Mouse (Mus musculus): ENCODE data around the gene E2f4. TPM values are rescaled to one million over a fixed set of nuclear protein-coding genes. Genes with fewer than 3 reads are reported as not detected.
A peak's percentile ranks its signal among the peaks of the same experiment; 100 is the strongest.

The E2f4 gene
- 10 to 100 TPM; 50.5 to 55.7 TPM for total RNA-seq (2021)
- long read RNA-seq, experiment 1, transcript E2f4-201 (10 exons, 1,993 nt) = major isoform, 75 of 92 reads
- long read RNA-seq, experiment 1, partial matches to known transcripts = 7 of 92 reads
- long read RNA-seq, experiment 1, other reads (novel, unspliced or antisense) = 10 of 92 reads
- long read RNA-seq, experiment 2, transcript E2f4-201 (10 exons, 1,993 nt) = major isoform, 97 of 126 reads
- long read RNA-seq, experiment 2, partial matches to known transcripts = 18 of 126 reads
- long read RNA-seq, experiment 2, other reads (novel, unspliced or antisense) = 10 of 126 reads

DNA sequence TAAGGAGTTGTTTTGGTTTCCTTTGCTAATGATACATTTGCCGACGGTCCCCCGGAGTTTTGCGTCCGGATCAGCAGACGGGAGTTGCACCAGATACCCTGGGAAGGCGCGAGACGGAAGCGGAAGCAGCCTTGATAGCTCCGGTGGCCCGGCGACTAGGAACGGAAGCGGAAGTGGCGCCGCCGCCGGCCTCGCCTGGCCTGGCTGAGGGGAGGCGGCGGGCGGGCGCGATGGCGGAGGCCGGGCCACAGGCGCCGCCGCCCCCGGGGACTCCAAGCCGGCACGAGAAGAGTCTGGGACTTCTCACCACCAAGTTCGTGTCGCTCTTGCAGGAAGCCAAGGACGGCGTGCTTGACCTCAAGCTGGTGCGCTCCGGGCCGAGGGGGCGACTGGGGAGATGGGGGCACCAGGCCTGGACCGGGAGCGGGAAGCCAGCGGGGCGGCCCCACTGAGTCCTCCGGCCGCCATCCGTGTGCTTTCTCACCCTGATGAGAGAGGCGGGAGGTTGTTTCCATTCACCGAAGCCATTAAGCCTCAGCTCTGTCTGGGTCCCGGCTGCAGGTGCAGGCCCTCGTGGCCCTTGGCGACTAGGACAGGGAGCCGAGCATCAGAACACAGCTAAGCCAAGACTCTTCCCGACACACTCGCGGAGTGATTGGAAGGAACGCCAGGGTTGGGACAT is at the start of gene E2f4:
E2f4 (plus strand) TSS at position 153 of the 682 bp plus-strand sequence.
- DNase-seq (ENCODE audit: low spot score in 2 of 2) = peak; percentile 85 to 88

DNA sequence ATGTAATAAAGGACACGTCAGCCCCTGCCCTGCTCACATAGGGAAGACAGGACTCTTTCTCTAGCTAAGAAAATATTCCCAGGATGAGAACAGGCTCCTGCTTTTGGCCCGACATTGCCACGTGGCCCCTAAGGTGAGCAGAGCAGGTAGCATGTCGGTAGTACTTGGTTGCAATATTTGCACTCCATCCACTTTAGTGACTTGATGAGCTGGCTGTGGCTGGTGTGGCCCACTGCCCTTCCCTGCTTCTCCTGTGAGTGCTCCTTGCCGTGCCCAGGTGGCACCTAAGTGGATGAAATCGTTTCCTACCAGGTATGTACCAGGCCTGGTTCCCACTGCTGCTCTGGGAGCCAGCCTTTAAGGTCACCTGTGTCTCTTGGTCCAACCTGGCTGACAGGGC is 45.5 kb upstream of the E2f4 start:
- no peak for DNase-seq (ENCODE audit: low spot score in 2 of 2)

DNA sequence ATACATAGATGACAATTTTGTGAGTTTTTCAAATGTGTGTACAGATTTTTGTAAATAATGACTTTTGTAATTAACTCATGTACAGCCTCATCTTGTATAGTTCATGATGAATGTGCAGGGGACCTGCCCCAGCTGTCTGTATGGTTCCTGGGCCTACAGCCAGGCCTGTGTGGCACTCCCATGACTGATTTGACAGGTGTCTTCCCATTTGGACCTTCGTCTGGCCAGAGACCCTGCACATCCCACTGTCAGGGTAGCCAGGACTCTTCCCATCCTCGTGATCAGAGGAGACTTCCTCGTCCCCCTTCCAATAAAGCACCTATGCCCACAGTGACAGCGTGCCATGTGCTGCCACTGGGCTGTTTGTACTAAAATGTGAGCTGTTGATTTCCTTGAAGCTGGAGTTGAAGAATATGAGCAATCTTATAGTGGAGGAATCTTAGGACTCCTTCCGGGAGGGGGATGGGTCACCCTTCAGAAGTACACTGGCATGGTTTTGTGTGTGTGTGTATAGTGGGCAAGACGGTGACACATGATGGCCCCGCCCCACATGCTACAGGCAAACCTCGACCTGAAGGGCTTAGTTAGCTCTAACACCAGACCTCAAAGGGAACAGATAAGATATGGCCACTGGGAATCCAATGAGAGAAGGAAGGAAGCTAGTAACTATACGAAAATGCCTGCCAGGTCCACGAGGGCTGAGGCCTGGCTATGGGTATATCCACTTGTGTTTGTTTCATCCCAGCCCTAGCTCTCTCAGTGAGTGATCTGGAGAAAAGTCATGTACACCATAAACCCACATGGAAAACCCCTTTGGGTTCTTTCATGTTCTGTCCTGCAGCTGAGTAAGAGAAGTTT is 44.6 kb upstream of the E2f4 start:
- DNase-seq (ENCODE audit: low spot score in 2 of 2) = no peak

DNA sequence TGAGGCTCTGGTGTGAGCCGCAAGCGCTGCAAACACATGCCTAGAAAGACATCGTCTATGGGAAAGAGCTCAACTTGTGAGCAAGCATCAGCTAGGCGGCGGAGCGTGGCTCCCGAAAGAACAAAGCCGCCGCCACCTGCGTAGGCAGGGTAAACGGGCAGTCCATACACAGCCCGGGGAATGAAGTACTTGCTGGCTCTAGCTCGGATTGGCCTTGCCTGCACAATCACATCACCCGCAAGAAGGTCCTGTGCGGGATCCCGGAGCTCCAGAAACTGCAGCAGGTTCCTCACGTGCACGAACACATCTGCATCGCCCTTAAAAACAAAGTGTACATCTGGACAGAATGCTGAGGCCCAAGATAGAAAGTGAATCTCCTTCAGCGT is 43.7 kb upstream of the E2f4 start:
- DNase-seq (ENCODE audit: low spot score in 2 of 2) = no peak

DNA sequence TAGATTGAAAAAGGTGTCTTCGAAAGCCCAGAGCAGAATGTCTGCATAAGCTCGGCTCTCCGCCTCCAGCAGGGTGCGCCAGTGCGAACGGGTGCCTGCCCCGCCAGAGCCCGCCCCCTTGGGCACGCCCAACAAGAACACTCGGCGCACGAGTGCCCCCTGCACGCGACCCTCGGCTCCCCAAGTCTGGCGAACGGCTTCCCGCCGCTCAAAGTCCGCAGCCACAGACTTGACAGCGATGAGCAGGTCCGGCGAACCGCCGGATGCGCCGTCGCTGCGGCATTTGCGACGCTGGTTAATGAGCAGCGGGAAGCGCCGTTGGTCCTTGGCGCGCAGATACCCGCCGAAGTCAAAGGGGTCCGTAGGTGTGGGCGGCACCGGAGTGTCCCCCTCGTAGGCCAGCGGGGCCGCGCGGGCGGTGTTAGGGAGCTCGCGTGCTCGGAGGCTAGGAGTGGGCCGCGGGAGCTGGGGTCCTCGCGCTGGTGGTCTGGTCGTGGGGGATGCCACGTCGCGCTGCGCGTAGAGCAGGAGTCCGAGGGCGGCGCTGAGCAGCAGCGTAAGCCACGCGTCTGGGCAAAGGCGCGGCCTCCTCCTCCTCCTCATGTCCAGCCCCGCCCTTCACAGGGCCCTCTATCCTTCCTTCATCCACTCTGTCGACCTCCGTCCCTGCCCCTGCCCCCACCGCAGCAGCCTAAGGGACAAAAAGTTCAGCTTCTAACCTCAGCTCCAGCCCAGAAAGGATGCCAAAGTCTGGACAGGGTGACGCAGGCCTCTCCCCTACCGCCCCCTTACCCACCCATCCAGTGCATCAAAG is 43.1 kb upstream of the E2f4 start:
- peak; percentile 79 to 80 for DNase-seq (ENCODE audit: low spot score in 2 of 2)

DNA sequence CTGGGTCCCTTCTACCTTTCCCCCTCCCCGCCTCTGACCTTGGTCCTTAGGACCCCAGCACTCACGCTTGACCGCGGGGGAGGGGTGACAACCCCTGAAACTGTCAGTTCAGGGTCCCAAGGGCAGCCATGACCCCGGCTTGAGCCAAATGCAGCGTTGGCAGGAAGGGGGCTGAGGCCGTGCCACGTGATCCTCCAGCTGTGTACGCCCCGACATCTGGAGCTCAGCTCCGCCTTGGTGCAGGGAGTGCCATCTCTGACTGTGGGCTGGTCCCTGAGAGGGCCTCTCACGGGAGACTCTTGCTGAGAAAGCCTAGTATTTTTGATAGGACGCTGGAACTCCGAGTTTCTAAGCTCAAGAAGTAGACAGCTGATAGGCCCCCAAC is 42.5 kb upstream of the E2f4 start, which contains the start of gene B3gnt9:
B3gnt9 (minus strand) TSS at position 188 of the 385 bp plus-strand sequence.
- DNase-seq (ENCODE audit: low spot score in 2 of 2) = no peak

DNA sequence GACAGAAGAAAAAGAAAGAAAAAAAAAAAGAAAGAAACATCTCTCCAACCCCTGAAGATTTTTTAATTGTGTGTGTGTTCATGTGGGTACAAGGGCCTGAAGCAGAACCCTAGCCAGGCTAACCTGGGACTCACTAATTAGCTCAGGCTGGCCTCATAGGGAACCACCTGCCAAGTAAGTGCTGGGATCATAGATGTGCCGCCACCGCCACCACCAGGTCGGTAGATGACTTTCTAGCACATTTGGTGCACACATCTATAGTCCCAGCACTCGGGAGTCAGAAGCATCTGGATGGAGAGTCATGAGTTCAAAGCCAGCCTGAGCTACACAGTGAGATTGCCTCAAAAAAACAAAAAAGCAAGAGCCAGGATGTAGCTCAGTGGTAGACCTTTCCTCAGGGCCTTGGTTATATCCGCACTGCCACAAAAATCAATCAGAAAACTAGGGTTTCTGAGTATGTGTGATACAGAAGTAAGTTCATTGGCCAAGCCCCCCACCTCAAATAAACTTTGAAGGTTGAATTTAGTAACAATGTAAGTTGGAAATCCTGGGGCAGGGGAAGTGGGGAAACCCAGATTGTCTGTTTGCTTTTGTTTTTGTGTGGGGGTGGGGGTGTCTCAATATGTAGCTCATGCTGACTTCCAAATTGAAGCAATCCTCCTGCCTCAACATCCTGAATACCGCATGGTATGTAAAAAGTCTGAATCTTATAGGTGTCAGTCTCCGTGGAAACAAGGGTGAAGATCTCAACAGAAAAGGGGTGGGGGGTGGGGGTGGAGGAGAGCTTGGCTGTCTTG is 39.9 kb upstream of the E2f4 start:
- no peak for DNase-seq (ENCODE audit: low spot score in 2 of 2)

DNA sequence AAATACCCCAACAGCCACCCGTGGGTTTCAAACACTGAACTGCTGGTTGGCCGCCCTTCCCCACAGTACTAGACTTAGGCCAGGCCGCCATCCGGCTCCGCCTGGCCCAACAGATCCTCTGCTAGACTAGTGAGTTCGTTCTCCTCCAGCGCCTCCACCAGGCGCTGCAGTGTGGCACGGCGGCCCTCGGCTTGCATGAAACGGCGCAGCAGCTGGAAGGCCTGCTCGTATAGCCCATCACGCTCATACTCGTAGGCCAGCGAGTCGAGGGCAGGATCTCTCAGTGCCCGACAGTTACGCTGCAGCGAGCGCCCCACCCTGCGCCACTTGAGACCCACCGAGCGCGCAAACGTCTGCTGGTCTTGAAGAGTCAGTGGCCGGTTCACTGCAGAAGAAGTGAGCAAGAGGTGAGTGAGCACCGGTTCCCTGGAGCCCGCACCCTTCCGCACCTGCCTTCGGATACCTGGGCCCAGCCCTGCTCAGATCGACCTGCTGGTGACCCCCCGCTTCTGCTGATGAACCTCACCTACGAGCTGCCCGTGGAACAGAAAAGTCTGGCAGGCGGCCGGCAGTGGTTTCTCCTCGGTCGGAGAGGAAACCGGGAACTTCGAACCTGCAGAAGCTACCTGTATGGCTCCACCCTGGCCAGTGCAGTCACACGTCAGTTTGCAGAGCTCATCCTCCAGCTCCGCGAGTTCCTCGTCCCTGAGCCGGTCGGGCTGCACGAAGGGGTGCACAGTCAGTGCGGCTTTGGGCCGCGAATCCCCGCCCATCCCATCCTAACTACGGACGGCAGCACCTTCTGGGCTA is 38.3 kb upstream of the E2f4 start:
- DNase-seq (ENCODE audit: low spot score in 2 of 2) = no peak

DNA sequence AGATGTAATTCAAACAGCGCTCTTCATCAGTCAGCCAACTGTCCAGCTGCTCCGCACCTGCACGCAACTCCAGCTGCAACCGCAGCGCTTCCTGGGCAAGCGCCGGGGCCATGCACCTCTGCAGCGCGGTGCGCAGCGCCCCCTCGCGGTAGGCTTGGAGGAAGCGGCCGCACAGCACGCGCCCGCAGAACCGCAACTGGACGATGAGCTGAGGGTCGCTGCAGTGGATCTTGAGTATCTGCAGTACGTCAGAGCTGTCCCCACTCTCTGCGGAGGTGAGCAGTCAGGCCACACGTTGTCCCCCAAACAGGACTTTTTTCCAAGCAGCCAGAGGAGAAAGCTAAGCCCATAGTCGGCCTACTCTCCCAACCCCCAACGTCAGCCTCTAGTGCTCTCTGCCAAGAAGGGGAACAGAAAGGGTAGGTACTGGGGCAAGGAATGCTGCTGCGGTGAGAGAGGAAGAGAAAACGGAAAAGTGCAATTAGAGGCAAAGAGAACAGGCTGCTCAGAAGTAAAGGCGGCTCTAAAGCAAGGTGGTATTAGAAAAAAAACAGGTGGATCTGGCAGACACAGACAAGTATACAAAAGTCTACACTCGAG is 37.6 kb upstream of the E2f4 start:
- DNase-seq (ENCODE audit: low spot score in 2 of 2) = peak in 1 of 2 experiments; percentile 58

DNA sequence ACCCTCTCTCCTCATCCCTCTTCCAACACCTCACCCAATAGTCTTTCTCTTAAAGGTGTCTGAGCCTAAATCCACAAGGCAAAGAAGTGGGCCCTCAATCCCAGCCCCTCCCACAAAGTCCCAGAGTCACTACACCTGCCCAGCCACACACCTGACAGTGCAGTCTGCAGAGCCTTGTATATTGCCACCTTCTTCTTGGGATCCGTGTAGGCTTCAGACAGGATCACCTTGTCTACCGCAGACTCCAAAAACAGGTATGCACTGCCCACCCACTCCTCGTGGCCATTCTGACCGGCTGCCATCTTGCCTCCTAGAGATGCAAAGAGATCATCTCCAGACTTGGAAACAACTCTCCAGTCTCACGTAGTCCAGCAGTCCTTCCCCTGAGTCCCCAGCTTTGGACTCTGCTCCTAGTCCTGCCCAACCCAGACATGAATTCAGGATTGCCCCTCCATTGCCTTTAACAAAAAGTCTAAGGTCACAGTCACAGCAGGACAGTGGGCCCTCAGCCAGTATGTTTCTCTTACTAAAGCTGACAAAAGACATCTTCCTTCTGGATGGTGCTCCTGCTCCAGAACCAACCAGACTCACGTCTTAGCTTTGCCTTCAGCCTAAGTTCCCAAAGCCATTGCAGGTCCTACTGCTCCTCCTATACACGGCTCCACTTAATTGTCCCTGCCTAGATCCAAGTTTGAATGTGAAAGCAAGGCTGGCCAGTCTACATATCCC is 36.9 kb upstream of the E2f4 start:
- DNase-seq (ENCODE audit: low spot score in 2 of 2) = no peak

DNA sequence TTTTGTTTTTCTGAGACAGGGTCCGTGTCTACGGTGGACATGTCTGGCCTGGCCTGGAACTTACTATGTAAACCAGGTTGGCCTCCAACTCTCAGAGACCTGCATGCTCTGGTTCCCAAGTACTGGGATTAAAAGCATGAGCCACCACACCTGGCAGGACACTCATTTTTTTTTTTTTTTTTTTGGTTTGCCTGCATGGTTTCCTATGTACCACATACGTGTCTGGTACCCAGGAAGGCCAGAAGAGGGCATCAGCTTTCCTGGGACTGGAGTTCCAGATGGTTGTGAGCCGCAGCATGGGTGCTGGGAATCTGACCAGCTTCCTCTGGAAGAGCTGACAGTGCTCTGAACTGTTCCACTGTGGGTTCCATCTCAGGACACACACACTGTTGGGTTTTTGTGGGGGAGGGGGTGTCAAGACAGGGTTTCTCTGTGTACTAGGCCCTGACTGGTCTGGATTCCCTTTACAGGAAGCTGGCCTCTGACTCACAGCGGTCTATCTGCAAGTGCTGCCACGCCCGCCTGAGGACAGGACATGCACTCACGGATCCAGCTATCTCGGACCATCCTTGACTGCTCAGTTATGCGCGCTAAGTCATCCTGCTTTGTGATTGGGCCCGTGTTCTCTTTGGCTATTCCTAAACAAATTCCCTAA is 36.0 kb upstream of the E2f4 start:
- no peak for DNase-seq (ENCODE audit: low spot score in 2 of 2)

DNA sequence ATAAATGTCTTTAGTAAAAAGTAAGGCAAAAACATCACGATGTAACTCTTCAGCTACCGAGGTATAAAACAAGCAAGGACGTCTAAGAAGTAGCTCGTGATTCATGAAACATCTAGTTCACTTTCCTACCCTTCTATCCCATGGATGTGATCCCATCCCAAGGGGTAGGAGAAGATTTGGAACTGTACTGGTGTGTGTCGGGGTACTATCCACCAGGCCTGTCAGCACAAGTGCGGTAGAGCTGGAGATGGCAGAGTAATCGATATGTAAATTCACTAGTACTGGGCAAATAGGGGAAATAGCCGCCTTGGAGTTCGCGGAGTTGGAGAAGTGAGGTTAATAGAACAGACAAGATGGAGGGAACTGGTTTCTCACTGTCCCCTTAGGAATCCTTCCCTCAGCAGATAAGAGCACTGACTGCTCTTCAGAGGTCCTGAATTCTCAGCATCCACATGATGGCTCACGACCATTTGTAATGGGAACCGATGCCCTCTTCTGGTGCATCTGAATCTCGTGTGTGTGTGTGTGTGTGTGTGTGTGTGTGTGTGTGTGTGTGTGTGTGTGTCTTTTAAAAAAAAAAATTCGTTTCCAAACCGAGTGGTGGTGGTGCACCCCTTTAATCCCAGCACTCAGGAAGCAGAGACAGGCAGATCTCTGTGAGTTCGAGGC is 34.1 kb upstream of the E2f4 start:
- DNase-seq (ENCODE audit: low spot score in 2 of 2) = no peak

DNA sequence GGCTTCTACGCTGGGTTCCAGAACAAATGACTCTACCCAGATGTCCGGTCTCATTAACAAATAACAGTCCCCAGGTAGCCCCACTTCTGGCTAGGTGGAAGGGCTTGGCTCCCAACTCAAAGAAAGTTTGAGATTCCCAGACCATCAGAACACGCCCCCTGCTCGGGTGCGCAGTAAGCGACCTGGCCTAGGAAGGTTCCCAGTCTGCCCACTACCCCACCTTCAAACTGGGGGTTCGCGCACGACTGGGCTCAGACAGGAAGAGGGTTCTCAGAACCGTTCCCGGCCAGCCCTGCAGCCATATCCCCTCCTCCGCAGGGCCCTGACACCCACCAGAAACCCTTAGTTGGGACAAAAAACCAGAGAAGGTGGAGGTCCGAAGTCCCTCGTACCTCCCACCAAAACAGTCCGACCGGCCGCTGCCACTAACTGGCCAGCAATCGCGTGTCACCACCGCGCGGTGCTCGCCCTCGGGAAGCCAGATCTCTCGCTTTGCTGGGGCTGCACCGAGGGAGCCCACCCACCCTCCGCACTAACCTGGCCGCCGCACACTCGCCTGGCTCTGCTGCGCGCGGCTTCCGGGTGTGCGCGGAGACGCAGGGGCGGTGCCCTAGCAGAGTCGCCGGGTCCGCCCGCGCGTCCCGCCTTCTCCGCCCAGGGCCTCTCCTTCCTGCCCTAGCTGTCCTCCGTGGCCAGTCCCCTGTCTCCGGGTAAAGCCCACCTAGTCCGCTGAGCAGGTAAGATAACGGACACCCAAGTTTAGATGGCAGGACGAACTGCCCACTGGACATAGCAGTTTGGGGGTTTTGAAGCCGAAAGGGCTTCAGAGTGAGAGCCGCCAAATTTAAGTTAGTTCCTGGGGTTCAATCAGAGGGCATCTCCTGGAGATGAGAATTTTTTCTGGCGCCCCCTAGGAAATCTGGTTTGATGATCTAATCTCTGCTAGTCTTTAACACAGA is 33.2 kb upstream of the E2f4 start, which contains the start of the genes Tradd and Fbxl8:
Tradd (minus strand) TSS at position 586 of the 959 bp plus-strand sequence.
Fbxl8 (plus strand) TSS at position 625 of the 959 bp plus-strand sequence.
- peak; percentile 40 to 60 for DNase-seq (ENCODE audit: low spot score in 2 of 2)

DNA sequence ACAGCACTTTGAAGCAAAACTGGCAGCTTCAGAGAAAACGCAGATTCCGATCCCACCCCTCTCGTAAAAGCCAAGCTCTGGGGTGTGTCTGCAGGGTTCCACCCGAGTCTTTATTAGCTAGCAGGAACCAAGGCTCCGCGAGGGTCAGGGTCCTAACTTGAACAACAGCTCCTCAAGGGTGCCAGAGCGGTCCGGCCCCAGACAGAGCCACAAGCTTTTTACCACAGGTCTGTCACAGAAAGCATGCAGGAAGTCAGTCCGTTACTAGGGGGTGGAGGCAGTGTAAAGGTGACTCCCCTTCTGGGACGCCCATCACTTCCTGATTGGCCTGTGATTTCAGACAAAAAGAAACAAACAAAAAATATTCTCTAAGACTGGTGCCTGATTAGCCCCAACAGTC is 32.3 kb upstream of the E2f4 start:
- DNase-seq (ENCODE audit: low spot score in 2 of 2) = no peak

DNA sequence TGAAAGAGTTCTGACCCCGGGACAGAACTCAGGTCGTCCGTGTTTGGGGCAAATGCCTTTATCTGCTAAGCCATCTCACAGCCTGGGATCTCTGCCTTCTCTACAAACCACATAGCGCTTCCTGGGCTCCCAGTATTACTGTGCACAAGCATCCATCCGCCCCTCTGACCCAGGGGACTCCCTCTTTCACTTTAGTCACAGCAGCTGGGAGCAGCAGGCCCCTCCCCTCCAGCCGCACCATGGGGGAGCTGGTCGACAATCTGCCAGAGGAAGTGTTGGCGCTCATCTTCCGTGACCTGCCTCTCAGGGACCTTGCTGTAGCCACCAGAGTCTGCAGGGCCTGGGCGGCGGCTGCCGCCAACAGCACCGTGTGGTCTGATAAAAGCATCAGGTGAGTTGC is 30.7 kb upstream of the E2f4 start:
- DNase-seq (ENCODE audit: low spot score in 2 of 2) = no peak
